Mouse (Mus musculus) urinary bladder, postnatal 4 days (tissue): ENCODE measurements at regions not wholly inside any gene's neighbourhood (a gene's known extent, or its start where the extent isn't known, plus 50 kb on each side); places are given as distances from the start of the nearest gene placed in this dataset.
A peak's percentile ranks its signal among the peaks of the same experiment; 100 is the strongest.

Experiments
- DNase-seq, 2 experiments: peaks; one replicate each; pipeline ENCODE4 v3.0.0; 2021 to 2022; ENCODE audit warnings: low spot score in 2 of 2

DNA sequence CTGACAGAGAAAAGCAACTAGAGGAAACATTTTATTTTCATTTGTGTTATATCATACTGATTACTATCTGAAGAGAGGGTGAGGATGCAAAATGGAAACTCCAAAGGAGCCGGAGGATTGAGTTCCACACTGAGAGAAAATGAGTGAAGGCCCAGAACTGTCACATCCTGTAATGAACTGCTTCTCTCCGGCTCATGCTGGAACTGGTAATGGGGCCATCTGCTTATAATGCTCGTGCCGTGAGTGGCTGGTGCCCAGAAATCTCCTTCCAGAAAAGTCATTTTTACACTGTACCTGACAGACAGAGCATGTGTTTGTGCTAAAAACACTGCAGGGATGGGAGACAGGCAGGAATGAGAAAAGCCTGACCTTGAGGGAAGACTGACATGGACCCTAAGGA is 483.5 kb upstream of the Pkdcc start:
- no peak for DNase-seq

DNA sequence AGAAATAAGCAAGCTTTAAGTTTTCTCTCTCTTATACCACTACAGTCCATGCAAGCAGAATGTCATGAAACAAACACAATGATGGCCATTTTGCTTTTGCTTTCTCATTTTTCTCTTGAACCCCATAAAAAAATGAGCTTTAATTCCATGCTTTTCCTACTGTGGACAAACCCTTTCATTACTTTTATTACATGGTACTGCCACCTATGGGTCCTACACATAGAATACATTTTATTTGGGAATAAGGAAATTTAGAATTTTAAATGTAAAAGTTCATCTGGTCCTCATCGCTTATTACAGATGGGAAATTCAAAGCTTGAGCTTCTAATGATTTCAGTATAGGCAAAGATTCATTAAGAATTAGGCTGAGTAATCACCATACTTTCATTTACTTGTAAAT is 472.6 kb upstream of the Pkdcc start:
- DNase-seq = no peak

DNA sequence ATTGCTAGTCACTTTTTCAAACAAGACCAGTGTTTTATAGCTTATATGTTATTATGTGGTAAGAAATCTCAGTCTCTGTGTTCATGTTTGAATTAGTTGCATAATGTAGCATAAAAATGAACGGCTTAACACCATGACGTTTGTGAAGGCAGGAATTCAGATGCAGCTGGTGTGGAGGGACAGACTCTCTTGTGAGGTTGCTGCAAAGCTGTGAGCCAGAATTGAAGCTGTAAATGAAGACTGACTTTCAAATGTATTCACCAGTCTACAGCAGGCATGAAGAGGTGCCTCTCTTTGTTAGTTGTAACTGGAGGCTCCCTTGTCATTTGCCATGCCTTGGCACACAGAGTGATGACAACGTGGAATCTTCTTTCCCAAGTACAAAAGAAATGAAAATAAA is 457.7 kb upstream of the Pkdcc start:
- no peak for DNase-seq

DNA sequence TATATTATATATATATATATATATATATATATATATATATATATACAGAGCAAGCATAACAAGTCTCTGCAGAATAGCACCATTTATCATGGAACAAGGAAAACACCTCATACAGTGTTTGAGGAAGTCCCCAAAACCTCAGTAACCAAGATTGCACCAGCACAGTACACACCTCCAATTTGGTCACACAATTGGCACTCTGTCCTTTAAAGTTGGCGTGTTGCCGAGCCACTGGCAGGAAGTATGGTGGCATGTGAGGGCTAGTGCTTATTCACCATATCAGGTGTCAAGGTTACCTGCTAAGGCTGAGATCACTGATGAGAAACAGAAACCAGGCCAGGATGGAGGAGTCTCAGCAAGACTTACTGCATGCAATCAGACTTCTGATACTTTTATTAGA is 436.0 kb upstream of the Pkdcc start:
- DNase-seq = peak in 1 of 2 experiments; percentile 59

DNA sequence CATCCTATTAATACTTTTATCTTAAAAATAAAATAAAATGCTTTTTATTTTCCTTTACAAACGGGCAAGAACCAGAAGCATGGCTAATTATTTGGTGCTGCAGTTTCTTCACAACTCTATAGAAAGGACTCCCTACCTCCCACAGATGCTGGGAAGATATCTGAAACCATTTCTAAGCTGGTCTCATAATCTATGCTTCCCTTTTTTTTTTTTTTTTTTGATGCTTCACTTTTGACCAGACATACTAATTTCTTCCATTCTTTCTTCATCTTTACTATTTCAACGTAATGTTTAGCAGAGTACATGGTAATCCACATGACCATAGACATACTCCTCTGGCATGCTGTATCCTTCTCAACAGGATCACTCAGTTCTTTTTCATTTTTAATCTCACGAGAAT is 393.0 kb upstream of the Pkdcc start:
- DNase-seq = no peak

DNA sequence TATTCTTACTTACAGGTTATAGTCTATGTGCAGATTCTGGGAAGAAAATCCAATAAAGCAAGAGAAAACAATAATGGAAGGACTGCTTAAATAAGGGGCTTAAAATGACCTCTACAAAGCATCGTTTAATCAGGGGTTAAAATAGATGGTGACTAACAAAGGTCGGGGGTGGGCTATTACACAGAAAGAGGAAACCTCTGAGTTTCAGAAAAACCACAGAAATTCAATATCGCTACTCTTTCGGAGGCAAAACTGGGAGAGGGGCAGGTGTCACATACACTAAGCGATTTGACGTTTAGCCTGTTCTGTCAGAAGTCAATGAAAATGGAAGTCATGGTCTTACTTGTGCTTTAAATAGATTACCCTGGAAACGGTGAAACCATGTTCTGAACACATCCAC is 391.0 kb upstream of the Pkdcc start:
- DNase-seq = no peak

DNA sequence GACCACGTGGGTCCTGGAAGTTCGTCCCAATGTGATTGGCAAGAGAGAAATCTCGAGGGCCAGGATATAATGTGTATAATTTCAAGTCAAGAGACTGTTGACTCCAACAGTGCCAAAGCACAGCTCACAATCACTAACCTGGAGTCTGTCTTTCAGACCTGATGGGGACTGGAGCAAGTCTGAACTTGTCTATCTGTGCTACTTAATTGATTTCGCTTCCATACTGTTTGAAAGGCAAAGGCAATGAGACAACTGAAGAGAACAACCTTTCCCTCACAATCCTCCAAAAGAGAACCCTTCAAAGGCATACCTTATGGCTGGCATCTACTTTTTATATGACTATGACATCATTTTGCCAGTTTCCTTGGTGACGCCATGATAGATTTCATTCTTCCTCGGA is 390.5 kb upstream of the Pkdcc start:
- DNase-seq = no peak

DNA sequence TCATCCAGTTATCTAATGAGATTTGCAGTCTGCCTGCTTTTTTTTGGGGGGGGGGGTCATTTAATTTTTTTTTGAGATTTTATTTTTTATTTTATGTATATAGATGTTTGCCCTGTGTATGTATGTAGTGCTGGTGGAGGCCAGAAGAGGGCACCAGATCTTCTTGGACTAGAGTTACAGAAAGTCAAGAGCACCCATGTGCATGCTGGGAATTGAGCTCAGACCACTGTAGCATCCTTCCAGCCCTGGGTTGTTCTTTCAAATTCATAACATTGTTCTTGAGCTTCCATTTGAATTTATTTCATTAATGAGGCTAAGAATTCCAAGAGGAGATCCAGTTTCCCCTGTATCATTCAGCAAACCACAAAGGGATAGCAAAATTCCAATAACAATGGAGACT is 387.9 kb upstream of the Pkdcc start:
- no peak for DNase-seq

DNA sequence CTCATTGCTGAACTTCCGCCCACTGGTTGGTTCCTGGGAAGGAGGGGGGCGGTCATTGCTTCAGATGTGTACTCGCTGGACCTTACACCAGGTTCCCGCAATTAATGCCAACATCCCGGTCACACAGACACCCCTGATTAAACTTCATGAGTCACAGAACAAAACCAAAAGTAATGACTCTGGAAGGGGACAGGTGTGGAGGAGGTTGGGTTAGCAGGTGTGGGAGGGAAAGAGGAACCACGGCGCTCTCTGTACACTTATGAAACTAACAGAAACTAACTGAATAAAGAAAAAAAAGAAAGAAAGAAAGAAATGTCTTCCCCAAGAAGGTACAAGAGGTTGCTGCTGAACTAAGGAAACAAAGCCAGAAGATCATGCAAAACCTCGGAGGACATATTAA is 387.3 kb upstream of the Pkdcc start:
- DNase-seq = no peak

DNA sequence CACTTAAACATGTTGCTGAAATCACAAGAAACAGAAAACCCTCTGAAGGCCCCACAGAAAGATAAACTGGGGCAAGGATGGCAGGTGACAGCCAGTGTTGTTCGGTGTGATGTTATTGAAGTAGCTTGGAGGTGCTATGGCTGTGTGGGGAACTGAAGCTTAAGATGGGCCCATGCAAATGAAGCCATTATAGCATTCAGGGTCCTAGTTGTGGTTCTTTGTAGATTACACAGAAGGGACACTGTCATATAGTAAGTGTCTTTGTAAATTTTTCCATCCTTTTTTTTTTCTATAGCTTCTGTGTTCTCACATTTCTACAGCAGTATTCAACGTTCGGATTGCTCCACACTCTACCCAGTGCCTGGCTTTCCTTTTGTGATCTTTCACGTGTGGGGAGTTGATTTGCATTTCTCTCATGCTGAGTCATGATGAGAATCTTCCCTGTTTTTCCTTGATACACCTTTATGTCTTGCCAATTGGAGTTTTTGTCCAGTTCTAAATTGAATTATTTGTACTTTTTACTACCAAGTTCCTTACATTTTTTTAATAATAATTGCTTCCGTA is 386.6 kb upstream of the Pkdcc start:
- no peak for DNase-seq

DNA sequence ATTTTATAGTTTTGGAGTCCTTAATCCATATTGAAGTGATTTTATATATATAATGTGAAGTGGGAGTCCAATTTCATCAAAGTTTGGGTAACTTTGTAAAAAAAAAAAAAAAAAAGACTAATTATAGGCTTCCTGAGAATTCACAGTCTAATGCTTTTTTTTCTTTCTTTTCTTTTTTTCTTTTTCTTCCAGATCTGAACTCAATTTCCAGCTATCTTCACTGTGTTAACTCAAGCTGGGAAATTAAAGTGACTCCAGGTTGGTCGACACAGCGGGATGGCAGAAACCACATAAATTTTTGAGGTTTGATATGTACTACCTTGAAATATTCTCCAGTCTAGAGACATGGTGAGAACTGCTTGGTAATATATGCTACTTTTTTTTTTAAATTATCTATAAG is 385.7 kb upstream of the Pkdcc start:
- no peak for DNase-seq

DNA sequence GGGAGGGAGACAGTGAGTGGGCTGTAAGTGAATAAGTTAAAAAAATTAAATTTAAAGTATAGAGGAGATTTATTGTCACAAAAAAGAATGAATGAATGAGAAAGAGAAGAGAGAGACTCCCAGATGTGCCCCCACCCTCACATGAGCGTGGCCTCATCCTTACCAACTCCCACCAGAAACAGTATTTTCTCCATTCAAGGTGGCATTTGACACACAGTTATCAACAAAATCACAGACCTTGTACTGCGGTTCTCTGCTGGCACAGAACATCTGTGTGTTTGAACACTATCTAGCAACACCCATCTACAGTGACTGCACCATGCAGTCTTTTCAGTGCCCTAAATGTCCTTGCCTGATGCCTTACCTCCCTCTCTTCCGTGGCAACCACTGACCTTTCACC is 380.9 kb upstream of the Pkdcc start:
- no peak for DNase-seq

DNA sequence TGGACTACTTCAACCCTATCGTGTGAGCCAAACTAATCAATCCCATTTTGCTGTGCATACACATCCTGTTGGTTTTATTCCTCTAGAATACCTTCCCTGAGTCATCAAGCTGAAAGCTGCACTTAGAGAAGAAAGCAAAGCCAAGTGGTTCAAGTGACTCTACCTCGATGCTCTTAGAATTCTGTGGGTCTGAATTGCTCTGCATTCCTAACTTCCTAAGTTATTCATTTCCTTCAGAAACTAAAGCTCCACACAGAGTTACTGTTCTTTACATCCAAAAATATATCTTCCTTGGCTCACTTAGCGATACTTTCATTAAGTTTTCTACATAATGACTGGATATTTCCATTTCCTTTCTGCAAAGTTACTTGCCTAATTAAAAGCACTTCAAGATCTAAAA is 379.0 kb upstream of the Pkdcc start:
- no peak for DNase-seq

DNA sequence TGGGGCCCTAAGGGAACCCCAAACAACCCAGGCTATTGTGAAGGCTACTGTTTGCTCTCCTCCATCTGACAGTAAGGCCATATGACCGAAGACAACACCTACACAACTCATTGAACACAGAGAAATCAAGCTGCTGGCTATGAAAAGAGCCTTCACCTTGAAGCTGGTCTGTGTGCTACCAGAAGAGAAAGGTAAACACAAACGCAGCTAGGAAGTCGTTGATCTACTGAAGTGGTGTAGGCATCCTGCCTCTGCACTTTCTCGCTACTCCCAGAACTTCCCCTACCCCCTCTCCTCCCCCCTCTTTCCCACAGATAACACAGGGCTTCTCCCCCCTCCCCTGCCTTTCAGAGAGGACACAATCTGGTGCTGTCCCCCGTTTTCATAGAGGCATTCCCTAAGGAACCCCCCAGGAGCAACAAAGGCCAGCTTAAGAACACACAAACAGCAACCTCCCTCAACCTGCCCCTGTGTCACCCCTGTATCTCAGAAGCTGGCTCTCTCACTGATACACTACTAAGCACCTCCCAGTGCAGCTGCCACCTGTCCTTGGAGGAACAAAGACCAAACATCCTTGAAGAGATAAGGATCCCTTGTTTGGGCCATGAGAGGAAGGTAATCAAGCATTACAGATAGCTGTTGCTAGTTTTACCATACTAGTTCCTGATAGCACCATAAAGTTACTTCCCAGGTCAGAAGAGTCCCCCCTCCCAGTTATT is 368.2 kb upstream of the Pkdcc start:
- no peak for DNase-seq

DNA sequence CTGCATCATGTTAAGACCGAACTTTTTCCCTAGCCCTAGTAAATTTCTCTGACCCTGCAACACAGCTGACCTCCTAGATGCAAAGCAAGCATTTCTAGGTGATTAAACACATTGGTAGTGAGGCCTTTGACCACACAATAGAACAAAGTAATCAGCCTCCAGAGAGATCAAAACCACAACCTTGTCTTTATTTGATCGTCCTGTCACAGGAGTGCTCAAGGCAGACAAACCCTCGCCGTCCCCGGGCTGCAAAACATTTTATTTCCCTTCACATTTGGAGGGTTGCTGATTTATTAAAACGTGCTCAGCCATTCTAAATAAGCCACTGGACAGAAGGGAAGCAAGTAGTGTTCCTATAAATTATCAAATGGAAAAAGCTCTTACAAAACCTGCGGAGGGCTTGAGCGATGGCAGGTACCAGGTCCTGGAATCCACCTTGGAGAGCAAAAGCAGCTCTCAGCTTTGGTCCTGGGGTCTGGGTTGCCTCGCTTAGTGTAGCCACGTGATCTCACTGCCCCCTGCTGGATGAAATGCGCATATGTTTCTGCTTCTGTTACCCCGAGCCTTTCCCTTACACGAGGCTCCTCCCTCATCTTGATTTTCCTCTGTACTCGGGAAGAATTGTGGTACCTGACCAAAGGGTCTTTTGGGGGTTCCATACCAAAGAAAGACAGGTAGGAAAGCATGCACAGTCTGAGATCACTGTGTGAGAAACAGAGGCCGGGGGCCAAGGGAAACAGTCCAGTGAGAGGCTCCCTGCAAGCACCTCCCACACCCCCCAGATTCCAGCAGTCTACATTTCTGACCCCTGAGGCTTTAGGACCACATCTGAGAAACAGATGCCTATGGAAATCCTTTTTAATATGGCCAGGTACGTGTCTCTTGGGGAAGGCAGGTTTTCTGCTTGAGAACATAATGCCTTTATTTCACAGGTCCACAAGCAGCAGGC is 357.6 kb upstream of the Pkdcc start:
- peak; percentile 59 to 84 for DNase-seq

DNA sequence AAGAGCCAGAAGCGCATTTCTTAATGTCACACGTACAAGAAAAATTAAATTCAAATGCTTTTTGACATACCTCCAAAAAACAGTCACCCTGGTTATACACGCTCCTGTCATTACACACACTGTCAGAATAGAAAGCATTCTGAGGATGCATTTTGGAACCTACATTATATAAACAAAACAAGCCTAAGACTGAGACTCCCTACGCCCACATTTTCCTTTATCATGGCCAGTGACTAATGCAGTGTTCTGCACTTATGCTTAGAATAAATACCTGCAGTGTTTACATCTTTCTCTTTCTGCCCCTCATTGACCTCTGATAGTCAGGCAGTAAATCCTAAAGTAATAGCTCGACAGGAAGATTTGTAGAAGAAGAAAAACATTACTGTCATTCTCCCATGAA is 354.7 kb upstream of the Pkdcc start:
- no peak for DNase-seq

DNA sequence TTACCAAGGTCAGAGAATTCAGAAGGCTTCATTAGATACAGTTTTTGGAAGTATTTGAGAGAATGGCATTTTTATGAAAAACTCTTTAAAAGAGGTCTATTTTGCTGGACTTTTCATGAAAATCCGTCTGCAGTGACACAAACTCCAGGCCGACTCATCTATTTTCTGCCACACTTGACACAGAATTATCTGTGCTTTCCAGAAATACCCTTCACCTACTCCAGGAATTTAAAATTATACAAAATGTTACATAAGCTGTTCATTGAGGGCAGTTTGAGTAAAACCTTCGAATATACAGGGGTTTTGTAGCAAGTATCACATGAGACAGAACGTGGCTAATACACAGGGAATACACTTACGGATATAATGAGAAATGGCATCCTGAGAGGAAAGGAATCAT is 354.1 kb upstream of the Pkdcc start:
- no peak for DNase-seq

DNA sequence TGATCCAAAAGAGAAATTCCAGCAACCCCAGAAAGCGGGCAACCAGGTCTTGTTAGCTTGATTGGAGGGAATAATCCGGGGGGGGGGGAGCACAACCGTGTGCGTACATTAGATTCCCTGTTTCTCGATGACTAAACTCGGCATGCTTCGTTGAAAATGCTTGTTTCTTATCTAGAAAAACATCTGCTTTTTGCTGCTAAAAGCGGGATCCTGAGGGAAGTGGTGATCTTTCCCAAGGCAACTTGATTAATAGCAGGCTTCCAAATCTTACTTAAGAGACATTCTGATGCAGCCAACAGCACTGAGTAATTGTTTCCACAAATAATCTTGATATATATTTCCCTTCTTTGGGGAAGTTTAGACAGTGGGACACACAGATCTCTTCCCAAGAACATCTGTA is 338.0 kb upstream of the Pkdcc start:
- no peak for DNase-seq

DNA sequence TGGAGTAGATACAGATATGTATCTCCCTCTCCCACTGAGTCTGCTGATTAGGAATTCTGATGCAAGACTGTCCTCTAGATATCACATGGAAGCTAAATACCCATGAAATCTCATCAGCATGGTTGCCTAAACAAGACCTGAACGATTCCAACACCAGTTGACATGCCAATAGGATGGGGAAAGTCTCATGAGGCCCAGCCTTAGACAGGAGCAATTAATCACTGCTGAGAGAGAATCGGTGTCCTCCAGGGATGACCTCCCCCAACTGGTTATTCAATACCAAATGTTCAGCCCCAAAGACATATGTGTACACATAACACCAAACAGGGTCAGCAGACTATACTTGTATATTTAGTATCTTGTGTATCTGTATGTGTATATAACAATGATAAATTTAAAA is 314.5 kb upstream of the Pkdcc start:
- DNase-seq = no peak

DNA sequence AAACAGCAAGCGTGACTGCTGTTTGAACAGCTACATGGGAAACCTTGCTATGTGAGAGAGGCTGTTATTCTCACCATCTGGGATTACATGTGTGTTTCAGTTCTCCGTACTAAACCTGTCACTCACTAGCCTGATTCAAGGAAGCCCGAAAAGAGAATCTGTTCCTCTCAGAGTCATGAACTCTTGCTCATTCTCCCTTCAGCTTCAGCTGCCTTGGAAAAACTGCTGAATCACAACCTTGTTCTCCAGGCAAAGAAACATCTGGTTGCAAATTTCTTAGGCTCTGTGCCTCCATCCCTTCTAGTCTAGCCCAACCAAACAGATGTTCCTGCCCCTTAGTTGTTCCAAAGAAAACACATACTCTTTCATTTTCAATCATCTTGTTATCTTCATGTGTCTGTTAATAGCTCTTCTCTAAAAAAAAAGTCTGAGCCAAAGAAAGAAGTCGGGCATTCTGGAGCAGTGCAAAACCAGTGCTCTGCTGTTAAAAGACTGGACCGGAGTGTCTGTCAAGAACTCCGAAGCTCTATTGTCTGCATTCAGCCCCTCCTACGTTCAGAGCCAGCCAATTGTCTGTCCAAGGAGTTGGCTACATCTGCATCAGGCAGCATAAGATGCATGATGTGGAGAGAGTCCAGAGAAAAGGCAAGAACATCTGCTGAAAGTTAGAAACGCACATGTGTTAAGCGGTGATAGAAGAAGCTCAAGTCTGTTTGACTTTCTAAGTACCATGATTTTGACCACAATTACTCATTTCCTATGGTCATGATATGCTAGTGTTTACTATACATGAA is 313.8 kb upstream of the Pkdcc start:
- no peak for DNase-seq

DNA sequence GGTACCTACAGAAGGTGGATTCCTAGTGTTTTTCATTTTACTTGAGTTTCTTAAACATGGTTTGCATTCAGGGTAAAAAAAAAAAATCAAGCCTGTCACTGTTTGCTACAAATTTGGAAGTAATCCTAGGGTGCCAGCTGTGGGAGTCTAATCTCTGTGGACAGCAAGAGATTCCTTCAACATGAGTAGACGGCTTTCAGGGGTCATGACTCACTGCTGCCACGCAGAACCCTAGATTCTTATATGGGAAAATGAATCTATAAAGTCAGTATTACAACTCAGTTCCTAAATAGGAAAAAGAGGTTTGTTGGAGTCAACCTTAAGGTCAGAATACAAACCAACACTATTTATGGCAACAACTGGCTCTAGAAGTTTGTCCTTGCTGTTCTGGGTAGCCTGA is 310.1 kb upstream of the Pkdcc start:
- no peak for DNase-seq

DNA sequence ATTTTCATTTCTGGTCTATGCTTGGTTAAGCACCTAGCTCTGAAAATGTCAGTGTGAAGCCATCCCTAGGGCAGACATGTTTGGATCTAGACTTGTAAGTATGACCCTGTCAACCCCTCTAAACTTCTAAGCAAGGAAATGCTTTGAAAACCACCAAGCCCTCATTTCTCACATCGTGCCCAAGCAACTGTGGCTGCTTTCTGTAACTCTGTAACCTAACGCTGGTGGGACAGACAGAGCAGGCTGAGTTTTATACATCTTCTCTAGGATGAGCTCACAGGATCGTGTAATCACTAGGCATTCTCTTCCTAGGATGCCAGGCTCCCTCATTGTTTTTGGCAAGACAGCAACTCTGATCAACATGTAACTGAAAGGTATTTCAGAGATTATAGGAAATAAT is 309.6 kb upstream of the Pkdcc start:
- DNase-seq = no peak
